Mouse (Mus musculus) forebrain, embryonic 11.5 days (tissue): ENCODE results near the gene Col6a1. TPM values are rescaled to one million over a fixed set of nuclear protein-coding genes. Genes with fewer than 3 reads are reported as not detected.

Experiments
- ATAC-seq: fragments of 200-750 bp; cut with Nextera tagmentation; replicated peaks from 2 replicates; pipeline ENCODE4 v1.8.0; 2017; ENCODE audit warnings: moderate TSS enrichment; ENCODE audit not compliant: low FRiP score
- DNase-seq: peaks from one replicate; pipeline ENCODE4 v3.0.0-alpha.2; 2017; ENCODE audit warnings: low spot score
- H3K27ac ChIP-seq: fragments of 300-500 bp; sonication (generic); 2 replicates; pipeline ENCODE4 v1.5.1; 2014; ENCODE audit warnings: low read depth, low read length
- H3K27me3 ChIP-seq: fragments of 300-500 bp; sonication (generic); 2 replicates; pipeline ENCODE4 v1.6.1; 2014; ENCODE audit warnings: mild to moderate bottlenecking, low read length, mixed read lengths; ENCODE audit not compliant: control insufficient read depth, insufficient read depth
- H3K36me3 ChIP-seq: fragments of 300-500 bp; sonication (generic); 2 replicates; pipeline ENCODE4 v1.6.1; 2014; ENCODE audit warnings: mild to moderate bottlenecking, low read length, moderate library complexity, mixed read lengths; ENCODE audit not compliant: control insufficient read depth, insufficient read depth
- H3K4me1 ChIP-seq: fragments of 300-500 bp; sonication (generic); replicated peaks from 2 replicates; pipeline ENCODE4 v1.6.1; 2014; ENCODE audit warnings: low read length, mixed read lengths; ENCODE audit not compliant: control insufficient read depth, insufficient read depth
- H3K4me2 ChIP-seq: fragments of 300-500 bp; sonication (generic); 2 replicates; pipeline ENCODE4 v1.6.1; 2014; ENCODE audit warnings: low read depth, mild to moderate bottlenecking, low read length, moderate library complexity, mixed read lengths; ENCODE audit not compliant: severe bottlenecking
- H3K4me3 ChIP-seq: fragments of 300-500 bp; sonication (generic); 2 replicates; pipeline ENCODE4 v1.5.1; 2014; ENCODE audit warnings: low read depth, low read length
- H3K9ac ChIP-seq: fragments of 300-500 bp; sonication (generic); 2 replicates; pipeline ENCODE4 v1.6.1; 2014; ENCODE audit warnings: low read length
- H3K9me3 ChIP-seq: fragments of 300-500 bp; sonication (generic); 2 replicates; pipeline ENCODE4 v1.6.1; 2016; ENCODE audit warnings: low read length, mixed read lengths; ENCODE audit not compliant: control insufficient read depth
- WGBS: fragments of 180-500 bp; shearing (Covaris S2); extraction: QIAGEN DNeasy Blood & Tissue Kit; methylation state at CpG from one replicate; pipeline ENCODE4 v1.1.7; 2014; 5-methylcytosine and 5-hydroxymethylcytosine counted together
- polyA plus RNA-seq: library from polyadenylated mRNA; unstranded; fragments of >200 nt; fragmentation: Nextera tagmentation; extraction: Ambion mirVana; gene quantifications from 2 replicates; pipeline ENCODE4 v1.2.1, GENCODE M21; 2014

The Col6a1 gene
- polyA plus RNA-seq, 1 experiment from 2014 or later = 8.6 TPM

GRCm38 (mm10) chr10:76729631-76730620 is 4.0 kb upstream of the Col6a1 start:
- DNase-seq (no peak), ATAC-seq (no peak)
- no peak overlapping the region for H3K4me3 ChIP-seq
- no peaks in the 10 kb centered on the region; the same call in 1 of the 2 replicates for H3K4me1 ChIP-seq
- no peaks in the 10 kb centered on the region for H3K36me3 ChIP-seq
- no peaks in the 10 kb centered on the region for H3K9me3 ChIP-seq
- 82% methylated on average over 19 of the region's 19 CpGs for WGBS
- no peak overlapping the region for H3K9ac ChIP-seq
- no peaks in the 10 kb centered on the region for H3K27me3 ChIP-seq
- H3K27ac ChIP-seq = no peak overlapping the region
- H3K4me2 ChIP-seq = no peak overlapping the region

GRCm38 (mm10) chr10:76728369-76728768 is 2.4 kb upstream of the Col6a1 start:
- H3K4me2 ChIP-seq = no peak overlapping the region
- no peaks in the 10 kb centered on the region for H3K36me3 ChIP-seq
- no peak overlapping the region for H3K4me3 ChIP-seq
- ATAC-seq (no peak), DNase-seq (peak; percentile 87)
- no peak overlapping the region for H3K27ac ChIP-seq
- H3K27me3 ChIP-seq = no peaks in the 10 kb centered on the region
- H3K9ac ChIP-seq = 0 out of 2 replicates have a peak overlapping the region, but pooled peaks have one; percentile 3
- no peaks in the 10 kb centered on the region; the same call in 1 of the 2 replicates for H3K4me1 ChIP-seq
- WGBS = 20% methylated on average over 11 of the region's 11 CpGs
- no peaks in the 10 kb centered on the region for H3K9me3 ChIP-seq

- Histone ChIP-seq H3K4me2 (no peak overlapping the region), H3K4me3 (no peak overlapping the region), H3K27ac (no peak overlapping the region), H3K9me3 (no peaks in the 10 kb centered on the region), H3K4me1 (no peaks in the 10 kb centered on the region), H3K27me3 (no peaks in the 10 kb centered on the region), H3K9ac (no peak overlapping the region), H3K36me3 (no peaks in the 10 kb centered on the region)
- ATAC-seq = no peak
- DNase-seq = no peak
- whole genome bisulfite sequencing = 87% methylated on average over 7 of the region's 7 CpGs
Measured at GRCm38 (mm10) chr10:76727301-76727700, 1.3 kb upstream of the Col6a1 start.

GRCm38 (mm10) chr10:76726866-76727265 is 898 bp upstream of the Col6a1 start:
- Histone ChIP-seq H3K4me2 (no peak overlapping the region), H3K4me1 (no peaks in the 10 kb centered on the region), H3K27me3 (no peaks in the 10 kb centered on the region), H3K36me3 (no peaks in the 10 kb centered on the region), H3K27ac (no peak overlapping the region), H3K9me3 (no peaks in the 10 kb centered on the region), H3K9ac (no peak overlapping the region), H3K4me3 (no peak overlapping the region)
- WGBS = 91% methylated on average over 4 of the region's 4 CpGs
- DNase-seq (no peak), ATAC-seq (no peak)

- no peak overlapping the region for H3K4me3 ChIP-seq
- no peak for DNase-seq
- H3K9me3 ChIP-seq = no peaks in the 10 kb centered on the region
- no peaks in the 10 kb centered on the region for H3K36me3 ChIP-seq
- WGBS = 85% methylated on average over 2 of the region's 2 CpGs
- H3K9ac ChIP-seq = no peak overlapping the region
- ATAC-seq = no peak
- no peak overlapping the region for H3K27ac ChIP-seq
- no peaks in the 10 kb centered on the region for H3K4me1 ChIP-seq
- H3K27me3 ChIP-seq = no peaks in the 10 kb centered on the region
- H3K4me2 ChIP-seq = no peak overlapping the region
Measured at GRCm38 (mm10) chr10:76725097-76725496, 871 bp downstream of the Col6a1 start.

GRCm38 (mm10) chr10:76724231-76724736 is 1.7 kb downstream of the Col6a1 start:
- no peaks in the 10 kb centered on the region for H3K4me1 ChIP-seq
- H3K9me3 ChIP-seq = no peaks in the 10 kb centered on the region
- H3K9ac ChIP-seq = no peak overlapping the region
- no peaks in the 10 kb centered on the region for H3K27me3 ChIP-seq
- no peak overlapping the region for H3K27ac ChIP-seq
- DNase-seq (no peak), ATAC-seq (no peak)
- 59% methylated on average over 5 of the region's 5 CpGs for WGBS
- no peak overlapping the region for H3K4me3 ChIP-seq
- no peaks in the 10 kb centered on the region for H3K36me3 ChIP-seq
- H3K4me2 ChIP-seq = no peak overlapping the region

GRCm38 (mm10) chr10:76722751-76723450 is 3.1 kb downstream of the Col6a1 start:
- DNase-seq (no peak), ATAC-seq (no peak)
- Histone ChIP-seq H3K9ac (no peak overlapping the region), H3K4me1 (no peaks in the 10 kb centered on the region), H3K4me3 (no peak overlapping the region), H3K36me3 (no peaks in the 10 kb centered on the region), H3K9me3 (no peaks in the 10 kb centered on the region), H3K27ac (no peak overlapping the region), H3K27me3 (no peaks in the 10 kb centered on the region), H3K4me2 (no peak overlapping the region)
- WGBS = 90% methylated on average over 18 of the region's 18 CpGs

GRCm38 (mm10) chr10:76721746-76722145 is 4.2 kb downstream of the Col6a1 start:
- Histone ChIP-seq H3K4me3 (no peak overlapping the region), H3K36me3 (no peaks in the 10 kb centered on the region), H3K9ac (no peak overlapping the region), H3K4me2 (no peak overlapping the region), H3K9me3 (no peaks in the 10 kb centered on the region), H3K27me3 (no peaks in the 10 kb centered on the region), H3K4me1 (no peaks in the 10 kb centered on the region), H3K27ac (no peak overlapping the region)
- 88% methylated on average over 6 of the region's 6 CpGs for WGBS
- peak; percentile 36 for DNase-seq
- no peak for ATAC-seq
